Mouse (Mus musculus) left cerebral cortex, postnatal 36 days (tissue): ENCODE data around the gene Wars2. TPM values are rescaled to one million over a fixed set of nuclear protein-coding genes. Genes with fewer than 3 reads are reported as not detected.

Experiments
- DNase-seq, 2 experiments: peaks; one replicate each; pipeline ENCODE4 v3.0.0; 2021 to 2022; ENCODE audit warnings: low spot score in 2 of 2, mixed read lengths in 1 of 2
- intact Hi-C: fragments of 180-260 bp; cut with DNase I; formaldehyde crosslinking; loops from one replicate; pipeline ENCODE4 v1.15.1; 2025
- total RNA-seq, 2 experiments: library from RNA; stranded (reverse); gene quantifications; 2 replicates each; pipeline ENCODE4 v1.2.3; 2021

The Wars2 gene
- total RNA-seq, 2 experiments from 2014 or later = 6.4 to 8.6 TPM

DNA sequence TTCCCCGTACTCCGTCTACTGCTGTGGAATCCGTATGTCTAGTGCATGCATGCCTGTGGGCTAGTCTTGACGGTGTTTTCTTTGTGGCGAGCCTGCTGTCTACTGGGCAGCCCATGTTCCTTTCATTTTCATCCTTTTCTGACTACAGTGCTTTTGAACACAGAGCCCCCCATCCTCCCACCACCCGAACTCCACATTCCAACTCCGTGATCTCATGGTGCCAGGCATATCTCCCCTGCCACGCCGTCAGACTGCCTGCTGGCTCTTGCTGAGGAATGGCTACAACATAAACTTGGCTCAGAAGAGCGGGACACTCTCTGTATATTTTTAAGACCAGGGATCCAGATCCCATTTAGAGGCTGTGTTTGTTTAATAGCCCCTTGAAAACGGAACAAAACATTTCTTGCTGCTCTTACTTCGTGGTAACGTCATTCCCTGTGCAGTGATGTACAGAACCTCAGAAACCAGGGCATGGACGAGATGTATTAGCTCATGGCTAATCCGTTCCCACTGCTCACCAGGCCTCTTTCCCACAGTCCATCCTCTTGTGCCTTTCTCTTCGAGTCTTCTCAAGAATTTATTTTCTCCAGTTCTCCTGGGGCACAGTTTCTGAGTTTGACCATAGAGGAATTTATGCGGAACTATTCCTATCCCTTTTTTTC is 42.6 kb downstream of the Wars2 start:
- DNase-seq = no peak
- intact Hi-C loops = no loop called here

DNA sequence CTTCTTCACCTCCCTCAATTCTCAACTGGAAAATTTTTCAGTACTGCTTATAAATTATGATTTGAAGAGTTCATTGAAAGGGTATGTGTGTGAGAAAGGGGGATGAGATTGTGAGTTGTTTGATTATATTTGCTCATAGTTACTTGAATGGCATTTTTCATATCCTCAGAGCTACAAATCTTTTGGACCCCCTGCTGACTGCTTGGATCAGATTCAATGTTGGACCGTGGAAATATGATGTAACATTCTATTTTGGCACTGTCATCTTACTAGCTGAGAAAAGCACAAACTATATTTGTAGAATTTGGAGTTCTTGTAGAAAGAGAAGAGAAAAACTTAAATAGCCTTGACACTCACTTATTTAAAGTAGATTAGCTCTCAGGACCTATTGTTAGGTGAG is 43.5 kb downstream of the Wars2 start:
- intact Hi-C loops = no loop called here
- no peak for DNase-seq

DNA sequence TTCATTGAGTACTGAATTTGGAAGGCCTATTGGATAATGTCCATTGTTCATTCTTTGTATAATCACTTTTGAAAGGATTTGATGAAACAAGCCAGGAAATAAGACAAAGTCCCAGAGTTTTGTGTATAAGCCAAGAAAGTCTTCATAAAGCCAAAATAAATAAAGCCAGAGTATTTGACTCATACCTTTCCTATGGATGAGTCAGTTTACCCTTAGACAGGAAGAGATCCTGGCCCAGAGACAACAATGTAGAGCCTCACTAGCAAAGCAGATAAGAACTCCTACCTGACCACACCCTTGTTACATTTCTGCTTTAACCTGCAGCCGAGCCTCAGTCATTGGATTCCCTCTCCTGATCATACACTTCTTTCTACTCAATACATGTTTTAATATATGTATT is 47.2 kb downstream of the Wars2 start:
- no peak for DNase-seq
- intact Hi-C loops = no loop called here

DNA sequence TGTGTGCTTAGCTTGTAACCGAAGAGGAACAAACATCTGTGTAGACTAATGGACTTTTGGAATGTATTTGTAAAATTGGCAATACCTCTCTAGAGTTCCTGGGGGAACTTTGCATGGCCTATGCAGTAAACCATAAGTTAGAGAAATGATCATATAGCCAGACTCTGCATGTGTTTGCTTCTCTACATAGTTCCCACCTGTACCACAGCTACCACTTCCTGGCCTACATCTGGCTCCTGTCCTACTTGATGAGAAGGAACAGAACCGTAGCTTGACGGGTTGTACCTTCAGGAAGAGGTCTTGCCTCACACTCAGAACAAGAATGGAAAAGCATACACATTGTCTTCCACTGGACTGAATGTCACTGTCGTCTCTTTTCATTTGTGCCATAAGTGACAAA is 52.7 kb downstream of the Wars2 start:
- no peak for DNase-seq
- intact Hi-C loops = no loop called here

DNA sequence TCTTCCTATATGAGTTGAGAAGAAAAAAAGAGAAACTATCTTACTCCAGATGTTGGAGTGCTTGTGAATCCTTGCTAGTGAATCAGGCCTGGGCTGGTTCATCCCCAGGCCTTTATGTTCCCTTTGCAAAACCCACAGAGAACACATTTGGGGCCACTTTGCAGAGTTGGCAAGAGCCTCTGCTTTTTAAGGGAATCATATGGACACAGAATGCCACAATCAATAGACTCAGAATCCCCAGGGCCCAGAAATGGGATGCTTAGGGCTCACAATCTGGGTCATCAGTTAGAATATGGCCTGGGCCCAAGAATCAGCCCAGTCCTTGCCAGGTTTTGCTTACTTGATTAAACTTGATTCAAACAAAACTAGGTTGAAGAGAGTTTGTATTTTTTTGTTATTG is 62.5 kb downstream of the Wars2 start:
- intact Hi-C loops = no loop called here

GRCm38 (mm10) chr3:99208416-99208815 is 67.5 kb downstream of the Wars2 start:
- no peak for DNase-seq
- intact Hi-C loops = no loop called here

More for the DNA sequence above, 62.5 kb downstream of the Wars2 start:
- DNase-seq = no peak

DNA sequence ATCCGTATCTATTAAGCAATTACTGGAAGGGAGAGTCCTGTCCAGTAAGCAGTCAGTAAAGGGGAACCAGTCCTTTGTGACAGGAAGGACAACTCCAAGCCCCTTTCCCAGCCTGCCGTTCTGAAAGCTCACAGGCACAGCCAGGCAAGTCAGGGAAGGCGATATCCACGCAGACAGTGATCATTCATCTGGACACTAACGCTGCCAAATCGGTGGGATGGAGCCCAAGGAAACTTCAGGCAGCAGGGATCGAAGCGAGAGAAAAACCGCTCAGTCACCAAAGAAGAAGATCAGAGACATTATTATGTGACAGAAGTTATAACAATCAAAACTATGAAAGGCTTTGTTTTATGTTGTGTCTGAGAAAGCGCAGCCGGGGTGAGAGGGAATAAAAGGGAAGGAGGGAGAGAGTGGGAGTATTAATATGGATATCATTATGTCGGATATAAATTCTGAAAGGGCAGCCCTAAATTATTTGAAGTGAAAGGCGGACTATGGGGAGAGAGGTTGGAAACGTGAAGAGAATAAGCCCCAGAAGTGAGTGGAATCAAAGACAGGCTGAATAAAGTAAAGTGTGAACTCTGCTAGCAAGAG is 70.3 kb downstream of the Wars2 start:
- no peak for DNase-seq
- intact Hi-C loops = no loop called here

- intact Hi-C loops = no loop called here
- DNase-seq = no peak
These were observed 86.9 kb downstream of the Wars2 start for GRCm38 (mm10) chr3:99227807-99228206.

GRCm38 (mm10) chr3:99233393-99234318 is 92.8 kb downstream of the Wars2 start:
- DNase-seq = no peak
- intact Hi-C loops = loop anchor here (5.0 kb wide), 1 partner anchor 704 kb away; no protein-coding TSS in a partner anchor

DNA sequence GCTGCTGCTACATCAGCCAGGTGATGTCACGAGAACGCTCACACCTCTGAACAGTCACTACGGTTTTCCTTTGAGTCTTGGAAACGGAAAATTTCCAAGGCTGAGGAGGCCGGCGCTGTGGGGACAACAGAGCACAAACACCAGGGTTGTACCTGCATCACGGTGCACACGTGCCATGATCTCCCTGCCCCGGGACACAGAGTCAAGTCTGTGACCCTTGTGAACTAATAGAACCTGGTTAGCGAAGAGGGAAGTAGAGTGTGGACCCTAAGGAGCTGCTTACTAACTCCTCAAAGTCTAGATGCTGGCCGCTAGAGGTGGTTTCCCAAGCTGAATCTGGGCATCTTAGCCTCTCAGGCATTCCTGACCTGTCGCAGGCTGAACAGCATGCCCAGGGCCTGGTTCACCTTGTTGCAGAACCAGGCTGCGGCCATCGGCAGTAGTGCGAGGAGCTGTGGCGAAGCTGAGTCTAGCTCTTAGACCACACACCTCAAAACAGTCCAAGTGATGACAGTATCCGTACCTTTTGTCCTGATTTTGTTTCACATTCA is 93.5 kb downstream of the Wars2 start:
- no peak for DNase-seq
- intact Hi-C loops = loop anchor here (5.0 kb wide), 1 partner anchor 703 kb away; no protein-coding TSS in a partner anchor

DNA sequence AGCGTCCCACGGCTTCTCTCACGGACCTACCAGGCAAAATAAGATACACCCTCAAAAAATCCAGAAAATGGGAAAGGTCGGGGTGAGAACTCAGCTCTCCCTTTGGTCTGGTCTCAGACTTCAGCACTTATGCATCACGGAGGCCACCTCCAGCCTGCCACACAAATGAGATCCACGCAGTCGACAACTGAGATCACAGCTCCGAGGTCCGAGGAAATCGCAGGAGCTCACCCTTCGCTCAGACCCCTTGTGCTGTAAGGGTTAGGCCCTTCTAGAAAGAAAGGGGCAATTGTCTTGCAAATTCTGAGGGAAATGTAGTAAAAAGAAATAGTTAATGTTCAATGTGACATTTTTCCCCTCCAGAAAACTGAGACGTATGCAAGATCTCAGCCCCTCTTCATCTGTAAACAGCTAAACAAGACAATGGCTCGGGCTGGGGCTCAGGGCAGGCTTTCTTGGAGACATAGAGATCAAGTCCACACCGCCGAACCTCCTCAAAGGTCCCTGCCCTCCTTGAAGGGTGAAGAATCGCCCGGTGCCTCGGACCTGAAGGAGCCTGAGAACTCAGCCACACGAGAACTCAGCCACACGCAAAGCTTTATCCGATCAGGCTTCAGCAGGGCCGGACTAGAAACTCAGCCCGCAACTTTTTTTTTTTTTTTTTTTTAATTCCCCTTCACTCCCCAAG is 94.4 kb downstream of the Wars2 start:
- no peak for DNase-seq
- intact Hi-C loops = no loop called here

DNA sequence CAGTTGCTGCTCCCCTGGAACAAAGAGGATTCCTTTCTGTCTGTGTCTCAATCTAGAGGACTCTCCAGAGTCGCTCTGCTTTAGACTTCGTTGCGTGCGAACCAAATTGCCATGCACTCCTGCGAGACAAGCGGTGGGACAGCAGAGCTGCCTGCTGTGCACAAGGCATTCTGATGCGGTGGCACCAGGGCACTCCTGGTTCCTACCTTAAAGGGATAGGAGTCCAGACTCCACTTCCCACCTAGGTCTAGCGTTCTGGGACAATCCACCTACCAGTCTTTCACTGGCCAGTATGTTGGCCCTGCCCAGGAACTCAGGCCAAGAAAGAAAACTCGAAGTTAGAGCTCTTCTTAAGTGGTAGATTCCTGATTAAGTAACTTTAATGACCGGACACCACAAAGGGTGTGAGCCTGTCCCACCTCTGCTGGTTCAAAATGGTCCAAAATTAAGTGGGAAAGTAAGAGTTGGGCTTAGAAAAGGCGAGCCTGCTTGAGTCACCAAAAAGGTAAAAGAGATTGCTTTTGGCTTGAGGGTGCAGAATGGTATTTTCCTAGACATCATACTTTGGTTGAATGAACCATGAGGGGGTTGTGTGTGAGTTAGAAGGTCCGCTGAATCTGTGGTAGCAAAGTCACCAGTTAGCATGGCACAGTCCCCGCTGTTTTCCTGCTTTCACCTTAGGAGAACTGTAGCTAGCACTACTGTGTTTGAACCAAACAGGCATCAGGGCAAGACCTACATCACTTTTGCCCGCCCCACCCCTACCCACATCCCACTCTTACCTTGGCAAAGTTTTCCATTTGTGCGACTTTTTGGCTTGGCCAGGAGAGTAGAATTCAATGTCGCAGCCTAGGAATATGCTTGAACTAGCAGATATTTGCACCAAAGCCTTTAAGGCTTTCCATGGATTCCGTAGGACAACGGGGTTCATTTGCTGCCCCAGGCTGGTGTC is 95.2 kb downstream of the Wars2 start:
- intact Hi-C loops = loop anchor here (2.0 kb wide), 1 partner anchor 21 kb away; no protein-coding TSS in a partner anchor
- no peak for DNase-seq

GRCm38 (mm10) chr3:99238691-99239090 is 97.8 kb downstream of the Wars2 start:
- intact Hi-C loops = no loop called here

DNA sequence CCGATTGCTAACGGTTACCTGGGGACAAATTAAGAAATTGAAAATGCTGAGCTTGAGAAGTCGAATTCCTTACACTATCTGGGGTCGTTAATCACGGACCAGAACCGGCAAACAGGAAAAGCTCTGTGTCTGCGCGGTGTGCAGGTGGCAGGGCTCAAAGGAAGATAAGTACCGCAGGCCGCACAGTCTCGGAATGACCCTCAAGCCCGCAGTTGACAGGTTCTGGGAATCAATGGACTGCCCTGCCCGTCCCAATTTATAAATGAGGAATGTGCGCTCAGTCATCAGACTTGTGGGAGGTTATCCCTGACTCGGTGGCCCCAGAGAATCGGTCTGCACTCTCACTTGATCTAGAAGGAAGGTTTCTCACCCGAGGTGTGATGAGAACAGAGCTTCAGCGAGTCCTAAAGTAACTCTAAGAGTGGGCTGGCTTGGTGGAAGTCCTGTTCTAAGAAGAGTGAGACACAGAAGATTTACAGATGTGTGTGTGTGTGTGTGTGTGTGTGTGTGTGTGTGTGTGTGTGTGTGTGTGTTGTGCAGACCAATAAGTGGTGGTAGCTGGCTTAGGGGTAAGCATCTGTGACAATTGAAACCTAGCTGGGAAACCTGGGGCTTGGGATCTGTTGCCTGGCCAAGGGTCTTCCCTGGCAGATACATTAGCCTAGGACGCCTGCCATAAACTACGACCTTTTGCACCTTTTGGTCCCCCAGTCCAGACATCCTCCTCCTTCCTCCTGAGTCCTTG is 98.6 kb downstream of the Wars2 start:
- intact Hi-C loops = no loop called here

More at GRCm38 (mm10) chr3:99238691-99239090, 97.8 kb downstream of the Wars2 start:
- DNase-seq = no peak

DNA sequence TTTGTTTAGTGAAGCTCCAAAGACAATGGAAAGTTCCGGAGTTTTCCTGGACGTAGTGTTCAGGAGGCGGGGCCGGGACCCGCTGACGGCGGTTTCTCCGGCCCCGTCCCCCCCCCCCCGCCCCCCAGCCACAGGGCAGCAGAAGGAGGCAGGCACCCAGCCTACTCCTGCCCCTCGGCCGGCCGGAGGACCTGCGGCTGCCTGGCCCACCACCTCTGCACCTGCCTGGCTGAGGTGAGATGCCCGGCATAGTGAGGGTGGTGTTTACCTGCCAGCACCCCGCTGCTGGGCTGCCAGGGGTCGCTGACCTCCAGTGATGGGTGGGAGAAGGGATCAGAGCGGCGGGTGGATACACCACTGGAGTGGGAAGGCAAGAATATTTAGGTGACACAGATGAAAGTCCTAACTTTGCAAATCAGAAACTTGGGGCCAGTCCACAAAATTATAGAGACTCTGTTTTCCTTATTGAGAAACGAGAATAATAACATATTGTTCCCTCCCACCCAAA is 99.4 kb downstream of the Wars2 start, which contains the start of gene Tbx15:
Tbx15 (plus strand) TSS at position 169 of the 508 bp plus-strand sequence.
- DNase-seq = no peak
- intact Hi-C loops = no loop called here

More for the DNA sequence above, 98.6 kb downstream of the Wars2 start:
- DNase-seq = no peak

DNA sequence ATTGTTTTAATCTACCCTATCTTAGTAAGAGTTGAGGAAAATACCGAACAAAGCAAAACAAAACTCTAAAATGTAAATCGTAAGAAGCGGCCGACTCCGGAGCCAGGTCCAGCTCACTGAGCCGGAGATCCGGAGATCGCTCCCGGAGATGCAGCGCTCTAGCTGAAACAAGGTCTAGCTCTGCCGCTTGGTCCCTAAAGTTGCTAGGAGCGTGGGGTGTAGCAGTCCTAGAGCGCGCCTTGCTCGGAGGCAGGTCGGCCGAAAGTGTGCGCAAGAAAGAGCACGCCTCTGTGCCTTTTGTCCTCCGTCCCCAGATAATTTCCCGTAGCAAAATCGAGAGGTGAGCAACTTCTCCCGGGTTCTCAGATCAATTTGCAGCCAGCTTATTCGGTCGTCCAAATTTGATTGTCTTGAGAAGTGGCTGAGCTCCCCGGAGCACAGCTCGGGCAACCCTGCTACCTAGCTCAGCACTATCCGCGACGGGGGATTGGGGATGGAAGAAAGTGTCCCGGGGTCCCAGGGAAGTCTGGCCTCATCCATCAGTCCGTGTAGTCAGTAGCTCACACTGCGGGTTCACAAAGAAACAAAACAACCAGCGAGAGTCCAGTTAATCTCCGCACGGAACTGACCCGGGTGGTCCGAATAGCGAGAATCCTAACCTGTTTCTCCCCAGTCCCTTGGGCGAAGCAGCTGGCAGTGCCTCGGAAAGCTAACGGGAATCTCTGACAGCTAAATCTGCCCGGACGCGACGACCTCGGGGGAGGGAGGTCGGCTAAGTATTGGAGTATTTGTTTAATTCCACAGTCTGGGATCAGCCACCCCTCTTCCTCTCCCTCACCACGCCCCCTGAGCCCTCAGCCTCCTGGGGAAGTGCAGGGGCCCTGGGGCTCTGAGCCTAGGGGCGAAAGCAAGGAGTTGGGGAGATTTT is 100.2 kb downstream of the Wars2 start:
- intact Hi-C loops = no loop called here
- no peak for DNase-seq
